Mouse (Mus musculus) adrenal gland, postnatal 14 days (tissue): ENCODE results near the gene Smad3. TPM values are rescaled to one million over a fixed set of nuclear protein-coding genes. Genes with fewer than 3 reads are reported as not detected.
A peak's percentile ranks its signal among the peaks of the same experiment; 100 is the strongest.

Experiments
- DNase-seq: peaks from one replicate; pipeline ENCODE4 v3.0.0; 2021; ENCODE audit warnings: mixed read lengths
- long read RNA-seq, 2 experiments: library from polyadenylated mRNA; stranded (forward); transcript quantifications; one replicate each; pipeline ENCODE4 v2.0.0; 2021
- total RNA-seq: library from RNA; stranded (reverse); gene quantifications from 2 replicates; pipeline ENCODE4 v1.2.3, GENCODE M21; 2021

Gene Smad3
- 26.5 and 32.9 TPM in 2 replicates for total RNA-seq
- long read RNA-seq, experiment 1, partial matches to known transcripts: 0 of 13 reads
- long read RNA-seq, experiment 1, other reads (novel, unspliced or antisense): 13 of 13 reads
- long read RNA-seq, experiment 2, partial matches to known transcripts: 0 of 16 reads
- long read RNA-seq, experiment 2, other reads (novel, unspliced or antisense): 16 of 16 reads

GRCm38 (mm10) chr9:63757865-63758440 lies at the start of gene Smad3:
Gene Smad3, minus strand, starts transcription at chr9:63757994.
- DNase-seq: peak; percentile 97

- DNase-seq: no peak
These were observed 47.1 kb upstream of the Smad3 start for GRCm38 (mm10) chr9:63804847-63805246.

GRCm38 (mm10) chr9:63803181-63803591 lies 45.4 kb upstream of the Smad3 start:
- DNase-seq: peak; percentile 44

- no peak for DNase-seq
These were observed 44.7 kb upstream of the Smad3 start for GRCm38 (mm10) chr9:63802504-63802903.

- DNase-seq: no peak
These were observed 44.3 kb upstream of the Smad3 start for GRCm38 (mm10) chr9:63802080-63802479.

GRCm38 (mm10) chr9:63796429-63796828 lies 38.6 kb upstream of the Smad3 start:
- DNase-seq: no peak

- DNase-seq: peak; percentile 86
These were observed 36.1 kb upstream of the Smad3 start for GRCm38 (mm10) chr9:63793731-63794495.

- no peak for DNase-seq
These were observed 33.9 kb upstream of the Smad3 start for GRCm38 (mm10) chr9:63791716-63792115.

GRCm38 (mm10) chr9:63791275-63791674 lies 33.5 kb upstream of the Smad3 start:
- DNase-seq: peak; percentile 59

- DNase-seq: no peak
These were observed 32.4 kb upstream of the Smad3 start for GRCm38 (mm10) chr9:63790222-63790621.

- no peak for DNase-seq
These were observed 31.6 kb upstream of the Smad3 start for GRCm38 (mm10) chr9:63789386-63789785.

GRCm38 (mm10) chr9:63787606-63788005 lies 29.8 kb upstream of the Smad3 start:
- DNase-seq: no peak

GRCm38 (mm10) chr9:63787086-63787485 lies 29.3 kb upstream of the Smad3 start:
- DNase-seq: no peak

- DNase-seq: no peak
These were observed 28.4 kb upstream of the Smad3 start for GRCm38 (mm10) chr9:63786026-63786670.

- DNase-seq: no peak
These were observed 27.7 kb upstream of the Smad3 start for GRCm38 (mm10) chr9:63785492-63785891.

GRCm38 (mm10) chr9:63784597-63784996 lies 26.8 kb upstream of the Smad3 start:
- DNase-seq: no peak

GRCm38 (mm10) chr9:63782744-63783143 lies 24.9 kb upstream of the Smad3 start:
- no peak for DNase-seq

GRCm38 (mm10) chr9:63781714-63782464 lies 24.1 kb upstream of the Smad3 start:
- no peak for DNase-seq

- no peak for DNase-seq
These were observed 22.4 kb upstream of the Smad3 start for GRCm38 (mm10) chr9:63779950-63780887.

GRCm38 (mm10) chr9:63776735-63777134 lies 18.9 kb upstream of the Smad3 start:
- DNase-seq: no peak

GRCm38 (mm10) chr9:63774854-63775483 lies 17.2 kb upstream of the Smad3 start:
- no peak for DNase-seq
